Mouse (Mus musculus): ENCODE data around the gene Cox19. TPM values are rescaled to one million over a fixed set of nuclear protein-coding genes. Genes with fewer than 3 reads are reported as not detected.
A peak's percentile ranks its signal among the peaks of the same experiment; 100 is the strongest.

The Cox19 gene
- polyA plus RNA-seq, 1 experiment from 2014 or later = 97.9 TPM

GRCm38 (mm10) chr5:139326111-139326696 lies 25.0 kb downstream of the Cox19 start:
- WGBS = 60% methylated on average over 13 of the region's 13 CpGs
- Histone ChIP-seq H3K9ac (replicated peaks; ENCODE audit: low read depth, low read length) (no peak overlapping the region), H3K4me1 (replicated peaks; ENCODE audit: control insufficient read depth, insufficient read depth, low read length) (peaks cover 14% of the 10 kb centered on the region), H3K9me3 (ENCODE audit: control insufficient read depth, low read length) (no peaks in the 10 kb centered on the region), H3K27ac (ENCODE audit: low read length) (no peak overlapping the region), H3K27me3 (replicated peaks; ENCODE audit: control insufficient read depth, insufficient read depth, low read length) (peaks cover 24% of the 10 kb centered on the region), H3K4me2 (ENCODE audit: low read length) (no peak overlapping the region), H3K36me3 (ENCODE audit: control insufficient read depth, insufficient read depth) (no peaks in the 10 kb centered on the region), H3K4me3 (replicated peaks; ENCODE audit: low read length) (no peak overlapping the region)
- ATAC-seq = no peak

DNA sequence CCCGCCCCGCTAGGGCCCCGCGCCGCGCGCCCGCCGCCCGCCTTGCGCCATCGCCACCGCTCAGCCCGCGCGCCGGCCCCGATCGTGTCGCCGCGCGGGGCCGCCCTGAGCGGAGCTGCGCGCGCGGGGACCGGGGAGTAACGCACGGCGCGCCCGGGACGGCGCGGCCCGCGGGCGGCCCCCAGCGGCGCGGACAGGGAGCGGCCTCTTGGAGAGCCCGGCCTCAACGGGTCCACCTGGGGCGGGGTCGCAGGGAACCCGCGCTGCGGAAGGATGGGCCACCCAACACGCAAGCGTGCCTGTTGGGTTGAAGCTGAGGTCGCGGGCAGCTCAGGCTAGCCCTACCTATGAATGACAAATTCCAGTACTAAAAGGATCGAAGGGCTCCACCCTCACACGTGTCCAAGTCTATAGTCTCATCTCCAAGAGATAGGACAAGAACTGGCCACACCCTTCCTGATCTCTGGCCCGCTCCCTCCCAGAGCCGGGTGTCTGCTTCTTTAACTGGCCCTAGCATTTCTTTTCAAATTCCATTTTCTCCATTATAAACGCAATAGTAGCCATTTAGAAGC lies 25.7 kb downstream of the Cox19 start, which contains the start of gene Adap1:
TSS of gene Adap1 (minus strand) at position 228 of the 572 bp plus-strand sequence.
- Histone ChIP-seq H3K4me2 (ENCODE audit: low read length) (peak within 1 kb of the TSS; percentile 73), H3K4me1 (replicated peaks; ENCODE audit: control insufficient read depth, insufficient read depth, low read length) (peaks cover 14% of the 10 kb centered on the region), H3K4me3 (replicated peaks; ENCODE audit: low read length) (peak within 1 kb of the TSS; percentile 66), H3K9ac (replicated peaks; ENCODE audit: low read depth, low read length) (peak within 1 kb of the TSS; percentile 75), H3K36me3 (ENCODE audit: control insufficient read depth, insufficient read depth) (no peaks in the 10 kb centered on the region), H3K27ac (ENCODE audit: low read length) (no peak within 1 kb of the TSS), H3K27me3 (replicated peaks; ENCODE audit: control insufficient read depth, insufficient read depth, low read length) (peaks cover 24% of the 10 kb centered on the region), H3K9me3 (ENCODE audit: control insufficient read depth, low read length) (no peaks in the 10 kb centered on the region)
- peak; percentile 87 for ATAC-seq
- WGBS = 2% methylated on average over 54 of the region's 61 CpGs

GRCm38 (mm10) chr5:139324691-139325394 lies 26.4 kb downstream of the Cox19 start:
- H3K4me3 ChIP-seq (replicated peaks; ENCODE audit: low read length) = peak overlapping the region; percentile 66
- no peak overlapping the region for H3K27ac ChIP-seq (ENCODE audit: low read length)
- 2% methylated on average over 49 of the region's 62 CpGs for WGBS
- no peaks in the 10 kb centered on the region for H3K9me3 ChIP-seq (ENCODE audit: control insufficient read depth, low read length)
- peaks cover 24% of the 10 kb centered on the region for H3K27me3 ChIP-seq (replicated peaks; ENCODE audit: control insufficient read depth, insufficient read depth, low read length)
- no peak; the same call in 1 of the 2 replicates for ATAC-seq
- H3K36me3 ChIP-seq (ENCODE audit: control insufficient read depth, insufficient read depth) = no peaks in the 10 kb centered on the region
- peak overlapping the region; percentile 75 for H3K9ac ChIP-seq (replicated peaks; ENCODE audit: low read depth, low read length)
- H3K4me2 ChIP-seq (ENCODE audit: low read length) = peak overlapping the region; percentile 73
- H3K4me1 ChIP-seq (replicated peaks; ENCODE audit: control insufficient read depth, insufficient read depth, low read length) = peaks cover 14% of the 10 kb centered on the region

- H3K4me1 ChIP-seq (replicated peaks; ENCODE audit: control insufficient read depth, insufficient read depth, low read length) = peaks cover 14% of the 10 kb centered on the region
- peaks cover 24% of the 10 kb centered on the region for H3K27me3 ChIP-seq (replicated peaks; ENCODE audit: control insufficient read depth, insufficient read depth, low read length)
- peak overlapping the region; percentile 75 for H3K9ac ChIP-seq (replicated peaks; ENCODE audit: low read depth, low read length)
- 57% methylated on average over 5 of the region's 5 CpGs for WGBS
- H3K27ac ChIP-seq (ENCODE audit: low read length) = no peak overlapping the region
- H3K4me3 ChIP-seq (replicated peaks; ENCODE audit: low read length) = peak overlapping the region; percentile 66
- H3K36me3 ChIP-seq (ENCODE audit: control insufficient read depth, insufficient read depth) = no peaks in the 10 kb centered on the region
- no peaks in the 10 kb centered on the region for H3K9me3 ChIP-seq (ENCODE audit: control insufficient read depth, low read length)
- peak overlapping the region; percentile 73 for H3K4me2 ChIP-seq (ENCODE audit: low read length)
- ATAC-seq = no peak; the same call in 1 of the 2 replicates
Observed at GRCm38 (mm10) chr5:139324045-139324491, 27.1 kb downstream of the Cox19 start.

DNA sequence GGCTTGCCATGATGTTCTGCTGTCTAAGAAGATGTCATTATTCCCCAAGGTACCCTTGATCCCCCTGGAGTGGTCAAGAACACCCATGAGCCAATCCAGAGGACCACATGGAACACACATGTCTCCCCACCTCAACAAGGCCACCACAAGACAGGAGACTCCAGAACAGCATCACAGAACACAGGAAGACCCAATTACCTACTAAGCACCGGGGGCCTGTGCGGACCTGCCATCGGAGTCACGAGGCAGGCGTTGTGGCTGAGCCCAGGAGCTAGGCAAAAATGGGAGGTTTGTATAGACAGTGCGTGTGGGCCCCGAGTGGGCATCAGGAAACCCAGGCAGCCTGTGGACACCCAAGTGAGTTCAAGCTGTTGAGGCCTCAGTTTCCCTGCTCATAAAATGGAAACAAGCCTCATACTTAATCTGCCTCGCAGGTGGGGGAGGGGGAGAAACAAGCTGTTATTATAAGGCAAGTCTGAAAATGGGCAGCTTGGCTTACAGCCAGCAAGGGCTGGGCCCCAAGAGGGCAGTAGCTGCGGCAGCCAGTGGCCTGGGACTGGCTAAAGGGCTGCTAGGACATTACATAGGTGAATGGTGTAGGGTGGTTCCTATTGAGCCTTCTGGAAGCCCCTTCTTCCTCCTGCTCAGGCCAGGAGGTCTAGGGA lies 27.8 kb downstream of the Cox19 start:
- Histone ChIP-seq H3K4me3 (replicated peaks; ENCODE audit: low read length) (no peak overlapping the region), H3K9ac (replicated peaks; ENCODE audit: low read depth, low read length) (no peak overlapping the region), H3K4me1 (replicated peaks; ENCODE audit: control insufficient read depth, insufficient read depth, low read length) (peaks cover 14% of the 10 kb centered on the region), H3K4me2 (ENCODE audit: low read length) (no peak overlapping the region), H3K27me3 (replicated peaks; ENCODE audit: control insufficient read depth, insufficient read depth, low read length) (peaks cover 24% of the 10 kb centered on the region), H3K27ac (ENCODE audit: low read length) (no peak overlapping the region), H3K9me3 (ENCODE audit: control insufficient read depth, low read length) (no peaks in the 10 kb centered on the region), H3K36me3 (ENCODE audit: control insufficient read depth, insufficient read depth) (no peaks in the 10 kb centered on the region)
- 77% methylated on average over 9 of the region's 9 CpGs for WGBS
- ATAC-seq = no peak

- no peak for ATAC-seq
Observed at GRCm38 (mm10) chr5:139321331-139321730, 29.9 kb downstream of the Cox19 start.

DNA sequence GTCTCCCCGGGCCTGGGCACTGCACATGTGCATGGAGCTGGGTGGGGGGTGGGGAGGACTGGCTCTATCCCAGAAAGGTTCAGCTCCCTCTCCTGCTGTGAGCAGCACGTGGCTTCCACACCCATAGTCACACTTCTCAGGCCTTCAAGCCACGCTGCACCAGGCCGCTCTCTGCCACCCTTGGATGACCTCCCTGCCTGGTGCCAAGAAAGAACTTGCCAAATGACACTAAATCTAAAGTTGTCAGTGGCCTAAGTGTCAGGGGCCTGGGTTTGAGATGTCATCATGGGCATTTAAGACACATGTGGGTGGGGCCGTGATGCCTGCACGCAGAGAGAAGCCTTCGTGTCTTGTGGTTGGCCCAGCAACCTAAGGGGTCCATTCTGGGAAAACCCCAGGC lies 30.8 kb downstream of the Cox19 start:
- Histone ChIP-seq H3K9ac (replicated peaks; ENCODE audit: low read depth, low read length) (no peak overlapping the region), H3K4me3 (replicated peaks; ENCODE audit: low read length) (no peak overlapping the region), H3K27ac (ENCODE audit: low read length) (no peak overlapping the region), H3K4me2 (ENCODE audit: low read length) (no peak overlapping the region), H3K27me3 (replicated peaks; ENCODE audit: control insufficient read depth, insufficient read depth, low read length) (peaks cover 15% of the 10 kb centered on the region), H3K9me3 (ENCODE audit: control insufficient read depth, low read length) (no peaks in the 10 kb centered on the region), H3K4me1 (replicated peaks; ENCODE audit: control insufficient read depth, insufficient read depth, low read length) (peaks cover 11% of the 10 kb centered on the region), H3K36me3 (ENCODE audit: control insufficient read depth, insufficient read depth) (no peaks in the 10 kb centered on the region)
- 79% methylated on average over 7 of the region's 7 CpGs for WGBS
- no peak for ATAC-seq

More at GRCm38 (mm10) chr5:139321331-139321730, 29.9 kb downstream of the Cox19 start:
- Histone ChIP-seq H3K27ac (ENCODE audit: low read length) (no peak overlapping the region), H3K36me3 (ENCODE audit: control insufficient read depth, insufficient read depth) (no peaks in the 10 kb centered on the region), H3K4me3 (replicated peaks; ENCODE audit: low read length) (no peak overlapping the region), H3K27me3 (replicated peaks; ENCODE audit: control insufficient read depth, insufficient read depth, low read length) (peaks cover 24% of the 10 kb centered on the region), H3K4me1 (replicated peaks; ENCODE audit: control insufficient read depth, insufficient read depth, low read length) (peaks cover 14% of the 10 kb centered on the region), H3K9ac (replicated peaks; ENCODE audit: low read depth, low read length) (no peak overlapping the region), H3K4me2 (ENCODE audit: low read length) (no peak overlapping the region), H3K9me3 (ENCODE audit: control insufficient read depth, low read length) (no peaks in the 10 kb centered on the region)
- 78% methylated on average over 6 of the region's 6 CpGs for WGBS

DNA sequence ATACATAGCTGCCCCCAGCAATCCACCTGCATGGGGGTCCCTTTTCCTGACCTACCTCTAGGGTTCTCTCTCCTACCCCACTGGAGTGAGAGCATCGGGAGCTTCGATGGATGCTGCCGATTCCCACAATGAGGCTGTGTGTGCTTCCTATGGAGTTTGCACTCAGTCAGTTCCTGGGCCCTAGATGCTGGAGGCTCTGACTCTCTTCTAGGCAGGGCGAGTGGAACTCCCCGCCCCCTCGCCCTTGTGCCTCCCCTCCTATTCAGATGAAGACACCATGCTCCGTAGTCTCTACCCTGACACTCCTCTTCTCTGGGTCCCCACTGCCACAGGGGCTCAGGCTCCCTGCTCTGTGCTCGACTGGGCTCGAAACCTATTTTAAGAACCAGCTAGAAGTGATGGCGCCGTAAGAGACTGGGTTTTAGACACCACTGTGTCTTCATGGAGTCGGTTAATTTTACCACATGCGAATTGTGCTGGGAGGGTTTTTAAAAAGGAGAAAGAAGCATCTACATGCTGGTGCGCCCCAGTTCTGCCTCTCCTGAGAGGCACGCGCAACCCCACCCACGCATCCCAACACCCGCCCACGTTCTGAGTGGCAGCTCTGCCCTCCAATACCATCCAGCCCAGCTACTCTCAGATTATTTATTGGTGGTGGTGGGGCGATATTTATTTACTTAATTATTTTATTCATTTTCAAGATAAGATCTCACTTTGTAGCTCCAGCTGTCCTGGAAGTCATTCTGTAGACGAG lies 33.3 kb downstream of the Cox19 start:
- H3K4me2 ChIP-seq (ENCODE audit: low read length) = no peak overlapping the region
- 68% methylated on average over 21 of the region's 21 CpGs for WGBS
- ATAC-seq = no peak
- no peak overlapping the region for H3K4me3 ChIP-seq (replicated peaks; ENCODE audit: low read length)
- no peaks in the 10 kb centered on the region for H3K4me1 ChIP-seq (replicated peaks; ENCODE audit: control insufficient read depth, insufficient read depth, low read length)
- no peaks in the 10 kb centered on the region for H3K9me3 ChIP-seq (ENCODE audit: control insufficient read depth, low read length)
- H3K9ac ChIP-seq (replicated peaks; ENCODE audit: low read depth, low read length) = no peak overlapping the region
- H3K36me3 ChIP-seq (ENCODE audit: control insufficient read depth, insufficient read depth) = no peaks in the 10 kb centered on the region
- H3K27ac ChIP-seq (ENCODE audit: low read length) = no peak overlapping the region
- no peaks in the 10 kb centered on the region for H3K27me3 ChIP-seq (replicated peaks; ENCODE audit: control insufficient read depth, insufficient read depth, low read length)

Measured in forebrain, embryonic 16.5 days (tissue).